Mouse (Mus musculus): ENCODE measurements around the gene Wdr25.

DNA sequence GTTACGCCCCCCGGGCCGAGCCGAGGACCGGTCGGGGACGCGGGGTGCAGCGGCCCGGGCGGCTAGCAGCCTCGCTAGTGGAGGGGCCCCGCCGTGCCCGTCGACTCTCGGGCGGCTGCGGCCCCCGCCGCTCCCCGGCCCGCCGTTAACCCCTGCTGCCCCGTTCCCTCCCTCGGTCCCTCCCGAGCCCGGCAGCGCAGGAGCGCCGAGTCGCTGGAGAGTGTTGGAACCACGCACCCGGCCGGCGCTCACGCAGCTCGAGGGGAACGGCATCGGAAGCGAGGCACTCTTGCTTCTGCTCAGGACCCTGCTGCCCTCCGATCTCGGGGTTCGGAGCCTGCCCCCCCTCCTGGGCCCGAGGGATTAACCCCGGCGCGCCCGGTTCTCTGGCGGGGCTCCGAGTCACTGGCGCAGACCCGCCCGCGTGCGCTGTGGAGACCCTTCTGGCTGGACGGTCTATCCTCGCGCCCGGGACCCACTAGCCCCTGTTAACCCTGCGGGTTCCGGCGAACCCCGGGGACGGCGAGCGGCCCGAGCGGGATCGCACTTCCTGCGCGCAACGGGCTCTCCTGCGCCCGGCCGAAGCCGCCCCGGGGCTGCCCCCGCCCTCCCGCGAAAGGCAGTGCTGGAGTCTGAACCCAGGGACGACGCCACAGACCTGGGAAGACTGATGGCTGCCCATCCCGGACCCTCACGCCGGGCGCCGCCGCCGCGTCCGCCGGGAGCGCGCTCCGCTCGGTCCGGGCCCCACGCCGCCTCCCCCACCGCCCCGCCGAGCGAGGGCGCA, 159.8 kb downstream of the Wdr25 start:
- no peak for TF ChIP-seq CTCF (IDR thresholded peaks at IDR 0.05; ENCODE audit: extremely low read depth, insufficient read depth, insufficient read length, insufficient replicate concordance)
- no peak for TF ChIP-seq POLR2A (IDR thresholded peaks at IDR 0.05; ENCODE audit: low read depth, low read length)
